Mouse (Mus musculus): ENCODE results near the gene Gsk3a. TPM values are rescaled to one million over a fixed set of nuclear protein-coding genes. Genes with fewer than 3 reads are reported as not detected.

Gene Gsk3a
- polyA plus RNA-seq, 1 experiment: 77.3 TPM

- no peaks in the 10 kb centered on the region for H3K27me3 ChIP-seq (ENCODE audit: control insufficient read depth, insufficient read depth, low read length, poor library complexity, severe bottlenecking)
- no peaks in the 10 kb centered on the region for H3K36me3 ChIP-seq (ENCODE audit: control insufficient read depth, insufficient read depth, low read length, poor library complexity, severe bottlenecking)
- peak overlapping the region; percentile 68 for H3K9ac ChIP-seq (ENCODE audit: low read depth, poor library complexity, severe bottlenecking)
- TF ChIP-seq POLR2A (IDR thresholded peaks at IDR 0.05; ENCODE audit: insufficient read depth, low read length): no peak
- TF ChIP-seq EP300 (IDR thresholded peaks at IDR 0.05; ENCODE audit: insufficient read depth, low read depth, low read length): 0 out of 2 replicates have a peak, but pooled peaks have one; percentile 6
- peak; percentile 7 for TF ChIP-seq CTCF (IDR thresholded peaks at IDR 0.05; ENCODE audit: low read depth, low read length)
- H3K4me1 ChIP-seq (ENCODE audit: control insufficient read depth, insufficient read depth, low read length): peaks cover 14% of the 10 kb centered on the region
- peak overlapping the region; percentile 78 for H3K27ac ChIP-seq (ENCODE audit: insufficient read depth, low read length)
- H3K4me3 ChIP-seq (ENCODE audit: low read depth, low read length): peak overlapping the region; percentile 81
- no peaks in the 10 kb centered on the region for H3K9me3 ChIP-seq (replicated peaks; ENCODE audit: control insufficient read depth, insufficient read depth, low read length, poor library complexity, severe bottlenecking)
These were observed 41.6 kb upstream of the Gsk3a start for GRCm38 (mm10) chr7:25279076-25279860.

DNA sequence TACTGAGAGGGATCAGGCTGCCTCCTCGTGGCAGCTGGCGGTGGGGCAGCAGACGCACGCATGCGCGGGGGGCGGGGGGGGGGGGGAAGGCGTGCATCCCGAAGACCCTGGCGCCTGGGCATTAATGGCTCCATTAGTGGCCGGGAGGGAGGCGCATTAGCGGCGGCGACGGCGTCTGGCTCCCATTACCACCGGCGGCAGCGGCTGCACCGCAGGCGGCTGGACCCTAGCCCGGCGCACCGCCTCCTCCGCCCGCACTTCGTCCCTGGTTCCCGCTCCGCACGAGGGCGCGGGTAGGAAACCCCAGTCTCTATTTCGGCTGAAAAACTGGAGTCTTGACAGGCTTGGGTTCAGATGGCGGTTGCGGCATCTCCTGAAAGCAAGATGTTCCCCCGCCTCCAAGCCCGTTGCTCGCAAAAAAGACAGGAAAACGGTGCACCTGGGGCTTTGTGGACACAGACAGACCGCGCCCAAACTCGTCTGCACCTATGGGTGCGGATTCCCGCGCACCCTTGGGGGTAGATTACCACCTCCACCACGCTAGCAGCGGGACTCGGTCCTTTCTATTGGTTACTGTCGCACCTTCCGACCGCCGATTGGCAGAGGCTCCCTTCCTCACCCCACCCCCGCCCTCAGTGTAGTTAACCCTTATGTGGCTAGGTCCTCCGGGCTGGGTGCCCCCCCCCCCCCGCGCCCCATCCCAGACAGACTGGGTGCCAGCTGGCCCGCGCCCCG lies 40.9 kb upstream of the Gsk3a start:
- Histone ChIP-seq H3K4me3 (ENCODE audit: low read depth, low read length) (peak overlapping the region; percentile 81), H3K9me3 (replicated peaks; ENCODE audit: control insufficient read depth, insufficient read depth, low read length, poor library complexity, severe bottlenecking) (no peaks in the 10 kb centered on the region), H3K9ac (ENCODE audit: low read depth, poor library complexity, severe bottlenecking) (peak overlapping the region; percentile 68), H3K27ac (ENCODE audit: insufficient read depth, low read length) (peak overlapping the region; percentile 78; the same call in 1 of the 2 replicates), H3K4me1 (ENCODE audit: control insufficient read depth, insufficient read depth, low read length) (peaks cover 14% of the 10 kb centered on the region), H3K36me3 (ENCODE audit: control insufficient read depth, insufficient read depth, low read length, poor library complexity, severe bottlenecking) (no peaks in the 10 kb centered on the region), H3K27me3 (ENCODE audit: control insufficient read depth, insufficient read depth, low read length, poor library complexity, severe bottlenecking) (no peaks in the 10 kb centered on the region)
- TF ChIP-seq POLR2A (IDR thresholded peaks at IDR 0.05; ENCODE audit: insufficient read depth, low read length) (no peak), CTCF (IDR thresholded peaks at IDR 0.05; ENCODE audit: low read depth, low read length) (peak; percentile 59), EP300 (IDR thresholded peaks at IDR 0.05; ENCODE audit: insufficient read depth, low read depth, low read length) (peak; percentile 28; the same call in 1 of the 2 replicates)

GRCm38 (mm10) chr7:25277998-25278340 lies 40.3 kb upstream of the Gsk3a start:
- TF ChIP-seq POLR2A (IDR thresholded peaks at IDR 0.05; ENCODE audit: insufficient read depth, low read length): no peak
- no peak for TF ChIP-seq CTCF (IDR thresholded peaks at IDR 0.05; ENCODE audit: low read depth, low read length)
- TF ChIP-seq EP300 (IDR thresholded peaks at IDR 0.05; ENCODE audit: insufficient read depth, low read depth, low read length): no peak
- no peaks in the 10 kb centered on the region for H3K36me3 ChIP-seq (ENCODE audit: control insufficient read depth, insufficient read depth, low read length, poor library complexity, severe bottlenecking)

GRCm38 (mm10) chr7:25277405-25277804 lies 39.8 kb upstream of the Gsk3a start:
- H3K9ac ChIP-seq (ENCODE audit: low read depth, poor library complexity, severe bottlenecking): peak overlapping the region; percentile 68
- peak overlapping the region; percentile 78 for H3K27ac ChIP-seq (ENCODE audit: insufficient read depth, low read length)
- H3K36me3 ChIP-seq (ENCODE audit: control insufficient read depth, insufficient read depth, low read length, poor library complexity, severe bottlenecking): no peaks in the 10 kb centered on the region
- 0 out of 2 replicates have a peak overlapping the region, but pooled peaks have one; percentile 8 for H3K4me3 ChIP-seq (ENCODE audit: low read depth, low read length)
- no peaks in the 10 kb centered on the region for H3K27me3 ChIP-seq (ENCODE audit: control insufficient read depth, insufficient read depth, low read length, poor library complexity, severe bottlenecking)
- TF ChIP-seq POLR2A (IDR thresholded peaks at IDR 0.05; ENCODE audit: insufficient read depth, low read length) (no peak), EP300 (IDR thresholded peaks at IDR 0.05; ENCODE audit: insufficient read depth, low read depth, low read length) (no peak), CTCF (IDR thresholded peaks at IDR 0.05; ENCODE audit: low read depth, low read length) (no peak)
- no peaks in the 10 kb centered on the region for H3K9me3 ChIP-seq (replicated peaks; ENCODE audit: control insufficient read depth, insufficient read depth, low read length, poor library complexity, severe bottlenecking)
- H3K4me1 ChIP-seq (ENCODE audit: control insufficient read depth, insufficient read depth, low read length): peaks cover 14% of the 10 kb centered on the region

More at GRCm38 (mm10) chr7:25277998-25278340, 40.3 kb upstream of the Gsk3a start:
- peak overlapping the region; percentile 78 for H3K27ac ChIP-seq (ENCODE audit: insufficient read depth, low read length)
- peak overlapping the region; percentile 68 for H3K9ac ChIP-seq (ENCODE audit: low read depth, poor library complexity, severe bottlenecking)
- no peaks in the 10 kb centered on the region for H3K27me3 ChIP-seq (ENCODE audit: control insufficient read depth, insufficient read depth, low read length, poor library complexity, severe bottlenecking)
- H3K4me1 ChIP-seq (ENCODE audit: control insufficient read depth, insufficient read depth, low read length): peaks cover 14% of the 10 kb centered on the region
- no peak overlapping the region for H3K4me3 ChIP-seq (ENCODE audit: low read depth, low read length)
- H3K9me3 ChIP-seq (replicated peaks; ENCODE audit: control insufficient read depth, insufficient read depth, low read length, poor library complexity, severe bottlenecking): no peaks in the 10 kb centered on the region

DNA sequence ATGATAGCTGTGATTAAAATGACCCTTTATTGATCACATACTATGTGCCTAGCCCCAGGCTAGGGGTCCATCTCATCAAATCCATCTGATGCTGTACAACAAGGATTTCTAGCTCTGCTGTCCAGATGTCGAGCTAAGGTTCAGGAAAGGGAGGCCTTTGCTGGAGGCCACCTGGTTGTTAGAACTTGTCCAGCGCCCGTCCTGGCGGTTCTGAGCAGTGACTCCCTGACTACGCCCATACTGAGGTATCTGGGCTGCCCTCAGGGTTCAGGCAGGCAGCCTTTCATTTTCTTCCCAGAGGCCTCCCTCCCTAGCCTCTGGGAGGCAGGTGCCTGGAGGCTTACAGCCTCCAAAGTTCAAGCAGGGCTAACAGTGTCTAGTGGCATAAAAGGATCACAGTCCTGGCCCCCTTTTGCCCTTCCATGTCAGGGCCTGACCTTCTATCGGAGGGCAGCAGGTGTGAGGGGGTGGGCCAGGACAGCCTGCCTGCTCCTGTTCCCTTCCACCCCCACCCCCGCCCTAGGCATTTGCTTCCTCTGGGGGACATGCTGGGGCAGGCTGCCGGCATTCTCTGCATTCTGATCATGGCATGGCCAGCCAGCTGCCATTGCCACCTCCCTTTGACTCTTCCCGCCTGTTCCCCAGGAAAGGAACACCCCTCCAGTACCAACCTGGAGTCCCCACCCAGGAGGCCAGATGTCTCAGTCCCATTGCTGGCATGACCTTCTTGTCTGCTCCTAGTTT lies 38.1 kb upstream of the Gsk3a start:
- no peak for TF ChIP-seq CTCF (IDR thresholded peaks at IDR 0.05; ENCODE audit: low read depth, low read length)
- peak; percentile 97 for TF ChIP-seq EP300 (IDR thresholded peaks at IDR 0.05; ENCODE audit: insufficient read depth, low read depth, low read length)
- Histone ChIP-seq H3K9ac (ENCODE audit: low read depth, poor library complexity, severe bottlenecking) (peak overlapping the region; percentile 68), H3K4me3 (ENCODE audit: low read depth, low read length) (0 out of 2 replicates have a peak overlapping the region, but pooled peaks have one; percentile 2), H3K27me3 (ENCODE audit: control insufficient read depth, insufficient read depth, low read length, poor library complexity, severe bottlenecking) (no peaks in the 10 kb centered on the region), H3K27ac (ENCODE audit: insufficient read depth, low read length) (peak overlapping the region; percentile 78), H3K4me1 (ENCODE audit: control insufficient read depth, insufficient read depth, low read length) (peaks cover 14% of the 10 kb centered on the region), H3K36me3 (ENCODE audit: control insufficient read depth, insufficient read depth, low read length, poor library complexity, severe bottlenecking) (no peaks in the 10 kb centered on the region), H3K9me3 (replicated peaks; ENCODE audit: control insufficient read depth, insufficient read depth, low read length, poor library complexity, severe bottlenecking) (no peaks in the 10 kb centered on the region)
